Mouse (Mus musculus) spleen, adult 12 weeks (tissue): ENCODE measurements around the gene Agpat3.
A peak's percentile ranks its signal among the peaks of the same experiment; 100 is the strongest.

Experiments used
- DNase-seq: peaks from one replicate; pipeline ENCODE4 v3.0.0; 2022; ENCODE audit warnings: low spot score

Agpat3 gene

GRCm38 (mm10) chr10:78296980-78297379, 55.3 kb downstream of the Agpat3 start:
- DNase-seq, result no peak

- no peak for DNase-seq
Measured at GRCm38 (mm10) chr10:78296371-78296770, 55.9 kb downstream of the Agpat3 start.

- DNase-seq, result no peak
Measured at GRCm38 (mm10) chr10:78293576-78293975, 58.7 kb downstream of the Agpat3 start.

- DNase-seq, result no peak
Measured at GRCm38 (mm10) chr10:78292381-78292780, 59.9 kb downstream of the Agpat3 start.

GRCm38 (mm10) chr10:78290730-78291535, 61.4 kb downstream of the Agpat3 start:
- no peak for DNase-seq

GRCm38 (mm10) chr10:78288896-78289295, 63.4 kb downstream of the Agpat3 start:
- no peak for DNase-seq

- no peak for DNase-seq
Measured at GRCm38 (mm10) chr10:78288135-78288534, 64.2 kb downstream of the Agpat3 start.

- no peak for DNase-seq
Measured at GRCm38 (mm10) chr10:78287465-78288132, 64.7 kb downstream of the Agpat3 start.

- no peak for DNase-seq
Measured at GRCm38 (mm10) chr10:78285959-78286358, 66.3 kb downstream of the Agpat3 start.

GRCm38 (mm10) chr10:78285409-78285808, 66.9 kb downstream of the Agpat3 start:
- DNase-seq, result no peak

- DNase-seq, result no peak
Measured at GRCm38 (mm10) chr10:78284812-78285211, 67.5 kb downstream of the Agpat3 start.

GRCm38 (mm10) chr10:78282411-78282810, 69.9 kb downstream of the Agpat3 start:
- no peak for DNase-seq

- DNase-seq, result no peak
Measured at GRCm38 (mm10) chr10:78280486-78280885, 71.8 kb downstream of the Agpat3 start.

- DNase-seq, result peak; percentile 17
Measured at GRCm38 (mm10) chr10:78279210-78279609, 73.1 kb downstream of the Agpat3 start.

GRCm38 (mm10) chr10:78277835-78278234, 74.5 kb downstream of the Agpat3 start:
- DNase-seq, result no peak

- DNase-seq, result no peak
Measured at GRCm38 (mm10) chr10:78276242-78276641, 76.0 kb downstream of the Agpat3 start.

GRCm38 (mm10) chr10:78272932-78273331, 79.4 kb downstream of the Agpat3 start:
- no peak for DNase-seq

GRCm38 (mm10) chr10:78265881-78266280, 86.4 kb downstream of the Agpat3 start:
- DNase-seq, result no peak

GRCm38 (mm10) chr10:78264735-78265134, 87.6 kb downstream of the Agpat3 start:
- DNase-seq, result no peak

- DNase-seq, result no peak
Measured at GRCm38 (mm10) chr10:78260916-78261650, 91.2 kb downstream of the Agpat3 start.

GRCm38 (mm10) chr10:78260322-78260721, 92.0 kb downstream of the Agpat3 start:
- DNase-seq, result no peak

GRCm38 (mm10) chr10:78259702-78260101, 92.6 kb downstream of the Agpat3 start:
- DNase-seq, result no peak

GRCm38 (mm10) chr10:78259230-78259629, 93.1 kb downstream of the Agpat3 start:
- DNase-seq, result no peak
